ENCODE assay signal across 9 mouse cellular contexts in the genomic region with DNA sequence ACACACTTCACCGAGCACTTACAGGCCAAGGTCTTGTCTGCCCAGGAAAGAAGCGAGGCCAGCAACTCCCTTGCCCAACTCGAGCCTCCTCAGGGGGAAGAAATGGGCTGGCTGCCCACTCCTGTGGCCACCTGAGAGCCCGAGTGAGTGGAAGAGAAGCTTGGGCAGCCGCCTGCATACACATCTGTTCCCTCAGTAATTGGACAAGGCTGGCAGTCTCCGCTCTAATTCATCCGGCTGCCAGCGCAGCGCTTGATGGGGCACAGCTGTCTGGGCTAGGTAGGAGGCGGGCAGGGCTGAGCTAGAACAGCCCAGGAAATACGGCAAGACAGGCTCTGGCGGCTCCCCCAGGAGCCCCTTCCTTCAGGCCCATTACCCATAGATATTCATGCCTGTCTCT.
DNase-seq lines count a peak whose midpoint lies in the region; ATAC-seq and TF ChIP-seq lines count a peak whose summit lies in the region.
"Had no signal": no experiment of that assay in that cellular context is flagged by ENCODE, and none has a peak within 500 bp of the region (broad histone marks: within the 10 kb centered on the region; RNA-seq: fewer than 3 reads in every experiment).

No protein-coding gene starts in this region.

- H3K27ac ChIP-seq in kidney, embryonic 15.5 days: peak overlapping the region; percentile 74
- H3K27ac ChIP-seq in midbrain, embryonic 16.5 days (ENCODE audit: low read length): 0 out of 2 replicates have a peak overlapping the region, but pooled peaks have one; percentile 11
- H3K27ac ChIP-seq in kidney, adult 2 months (ENCODE audit: insufficient read depth, low read depth, low read length): no peak overlapping the region
- H3K27ac ChIP-seq: macrophage had no signal

- H3K4me3 ChIP-seq in kidney, embryonic 15.5 days (replicated peaks): no peak overlapping the region
- no peak overlapping the region for H3K4me3 ChIP-seq in midbrain, embryonic 16.5 days (ENCODE audit: low read depth, low read length)
- H3K4me3 ChIP-seq in kidney, adult 2 months (ENCODE audit: insufficient read depth, low read depth, low read length): no peak overlapping the region

- peaks cover 9% of the 10 kb centered on the region; the same call in 1 of the 2 replicates for H3K4me1 ChIP-seq in kidney, embryonic 15.5 days
- no peaks in the 10 kb centered on the region for H3K4me1 ChIP-seq in midbrain, embryonic 16.5 days (ENCODE audit: control insufficient read depth, insufficient read depth, low read length)
- H3K4me1 ChIP-seq in kidney, adult 2 months (ENCODE audit: control insufficient read depth, insufficient read depth, low read length): no peaks in the 10 kb centered on the region

- no peaks in the 10 kb centered on the region for H3K27me3 ChIP-seq in kidney, embryonic 15.5 days
- H3K27me3 ChIP-seq in midbrain, embryonic 16.5 days (ENCODE audit: control insufficient read depth, insufficient read depth, low read depth, low read length): no peaks in the 10 kb centered on the region
- no peaks in the 10 kb centered on the region for H3K27me3 ChIP-seq in kidney, adult 2 months (replicated peaks; ENCODE audit: control insufficient read depth, insufficient read depth, low read length)
- H3K27me3 ChIP-seq: Patski had no signal

- TF ChIP-seq POLR2A in kidney, adult 2 months (IDR thresholded peaks at IDR 0.05; ENCODE audit: low read depth, low read length): no peak

- 43% methylated on average over 12 of the region's 12 CpGs for WGBS in kidney, embryonic 15.5 days
- WGBS in midbrain, embryonic 16.5 days: 74% methylated on average over 12 of the region's 12 CpGs
- WGBS in kidney, adult 2 months: 62% methylated on average over 12 of the region's 12 CpGs

- no peak overlapping the region for H3K4me2 ChIP-seq in kidney, embryonic 15.5 days
- no peak overlapping the region for H3K4me2 ChIP-seq in midbrain, embryonic 16.5 days (ENCODE audit: low read length)

- no peak for DNase-seq in kidney, postnatal 10 days
- DNase-seq in fibroblast of lung, adult 2 months (ENCODE audit: low read depth): peak; percentile 11
- DNase-seq in heart, adult 9 months (ENCODE audit: low spot score in 2 of 2): peak; percentile 33 to 40
- no peak for DNase-seq in spleen, postnatal 4 days (ENCODE audit: low spot score in 2 of 2)
- DNase-seq in kidney, adult 2 months: no peak

- no peaks in the 10 kb centered on the region for H3K9me3 ChIP-seq in kidney, embryonic 15.5 days (replicated peaks)
- H3K9me3 ChIP-seq in midbrain, embryonic 16.5 days (replicated peaks; ENCODE audit: control insufficient read depth, low read length, poor library complexity, severe bottlenecking): no peaks in the 10 kb centered on the region

- TF ChIP-seq CTCF in kidney, adult 2 months (conservative IDR thresholded peaks at IDR 0.05; ENCODE audit: insufficient read depth, insufficient read length, low read depth, low read length): no peak

- no peak overlapping the region for H3K9ac ChIP-seq in kidney, embryonic 15.5 days
- H3K9ac ChIP-seq in midbrain, embryonic 16.5 days (ENCODE audit: low read depth, low read length): no peak overlapping the region

- peaks cover 71% of the 10 kb centered on the region for H3K36me3 ChIP-seq in kidney, embryonic 15.5 days
- H3K36me3 ChIP-seq in midbrain, embryonic 16.5 days (ENCODE audit: control insufficient read depth, insufficient read depth, low read length): peaks cover 28% of the 10 kb centered on the region
- no peaks in the 10 kb centered on the region for H3K36me3 ChIP-seq in kidney, adult 2 months (ENCODE audit: control insufficient read depth, insufficient read depth, low read length)

- ATAC-seq in kidney, embryonic 15.5 days (replicated peaks; ENCODE audit: low FRiP score): peak; percentile 71
- peak; percentile 49; the same call in 1 of the 2 replicates for ATAC-seq in midbrain, embryonic 16.5 days
- ATAC-seq: Patski had no signal

Comparison
In these comparisons a context has a peak if more than half of its experiments do, and no peak if none do; other contexts are left out.
1. DNase-seq: peak in fibroblast of lung, adult 2 months (single experiment) and heart, adult 9 months (2 of 2); none in kidney, postnatal 10 days (single experiment), spleen, postnatal 4 days (0 of 2) and kidney, adult 2 months (single experiment).